Mouse (Mus musculus) limb, embryonic 10.5 days (tissue): Measurements from ENCODE around the gene Pcgf6. TPM values are rescaled to one million over a fixed set of nuclear protein-coding genes. Genes with fewer than 3 reads are reported as not detected.

ENCODE experiments used
- DNase-seq: peaks from one replicate; pipeline ENCODE4 v3.0.0-alpha.2; 2017; ENCODE audit warnings: low spot score
- H3K27ac ChIP-seq: fragments of 300-500 bp; sonication (generic); 2 replicates; pipeline ENCODE4 v1.5.1; 2016; ENCODE audit warnings: mild to moderate bottlenecking
- H3K27me3 ChIP-seq: fragments of 300-500 bp; sonication (generic); 2 replicates; pipeline ENCODE4 v1.6.1; 2016; ENCODE audit warnings: low read depth, mild to moderate bottlenecking; ENCODE audit not compliant: poor library complexity, severe bottlenecking
- H3K36me3 ChIP-seq: fragments of 300-500 bp; sonication (generic); 2 replicates; pipeline ENCODE4 v1.6.1; 2016; ENCODE audit warnings: mild to moderate bottlenecking, moderate library complexity
- H3K4me1 ChIP-seq: fragments of 300-500 bp; sonication (generic); 2 replicates; pipeline ENCODE4 v1.6.1; 2016
- H3K4me3 ChIP-seq: fragments of 300-500 bp; sonication (generic); 2 replicates; pipeline ENCODE4 v1.5.1; 2016; ENCODE audit warnings: mild to moderate bottlenecking, moderate library complexity
- H3K9me3 ChIP-seq: fragments of 300-500 bp; sonication (generic); replicated peaks from 2 replicates; pipeline ENCODE4 v1.6.1; 2016; ENCODE audit warnings: mild to moderate bottlenecking
- WGBS: fragments of 180-500 bp; shearing (Covaris S2); methylation state at CpG from one replicate; pipeline ENCODE4 v1.1.7; 2016; 5-methylcytosine and 5-hydroxymethylcytosine counted together
- polyA plus RNA-seq: library from polyadenylated mRNA; unstranded; fragments of >200 nt; fragmentation: Nextera tagmentation; extraction: Ambion mirVana; gene quantifications from 2 replicates; pipeline ENCODE4 v1.2.1, GENCODE M21; 2016

Gene Pcgf6
- polyA plus RNA-seq, 1 experiment from 2014 or later: 35.3 TPM

DNA sequence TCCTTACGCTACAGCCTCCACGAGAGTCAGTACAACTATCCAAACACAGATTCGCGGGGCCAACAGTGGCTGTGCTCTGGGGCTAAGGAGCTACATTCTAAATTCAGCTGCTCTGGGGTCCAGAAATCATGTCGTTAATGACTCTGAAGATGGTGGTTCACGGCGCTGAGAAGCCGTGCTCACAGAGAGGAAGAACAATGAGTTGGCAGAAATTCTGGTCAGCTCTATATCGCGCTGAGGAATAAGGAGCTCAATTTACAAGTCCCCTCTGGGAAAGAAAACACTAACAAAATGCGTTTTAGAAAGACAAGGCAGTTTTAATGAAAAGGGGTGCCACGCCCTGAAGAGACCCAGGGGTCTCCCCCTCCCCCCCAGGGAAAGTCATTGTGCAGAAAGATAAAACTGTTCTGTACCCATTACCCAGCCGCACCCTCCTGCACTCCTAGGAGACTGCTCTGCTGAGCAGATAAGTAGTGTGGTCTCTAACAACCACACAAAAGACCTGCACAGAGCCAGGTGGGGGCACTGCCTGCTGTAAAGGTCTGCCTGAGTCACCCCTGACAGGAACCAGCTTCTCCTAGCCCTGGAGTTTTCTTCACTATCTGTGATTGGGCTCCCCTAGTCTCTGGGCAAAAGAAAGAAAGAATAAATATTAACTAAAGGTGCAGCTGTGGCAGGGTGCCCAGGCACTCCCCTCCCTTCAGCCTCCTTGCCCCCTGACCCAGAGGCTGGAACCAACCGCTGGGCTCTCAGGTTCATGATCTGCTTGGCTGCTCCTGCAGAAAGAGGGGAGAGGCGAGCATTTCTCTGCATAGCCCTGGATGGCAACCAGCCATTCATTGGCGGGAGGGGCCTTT, 62.2 kb downstream of the Pcgf6 start:
- DNase-seq: no peak
- H3K27ac ChIP-seq: no peak overlapping the region

GRCm38 (mm10) chr19:46987646-46988045, 63.1 kb downstream of the Pcgf6 start:
- no peaks in the 10 kb centered on the region for H3K36me3 ChIP-seq
- no peaks in the 10 kb centered on the region for H3K27me3 ChIP-seq
- no peak for DNase-seq
- H3K27ac ChIP-seq: no peak overlapping the region
- 83% methylated on average over 6 of the region's 6 CpGs for WGBS
- no peak overlapping the region for H3K4me3 ChIP-seq
- no peaks in the 10 kb centered on the region for H3K9me3 ChIP-seq
- peaks cover 26% of the 10 kb centered on the region for H3K4me1 ChIP-seq

More for the DNA sequence above, 62.2 kb downstream of the Pcgf6 start:
- Histone ChIP-seq H3K36me3 (no peaks in the 10 kb centered on the region), H3K9me3 (no peaks in the 10 kb centered on the region), H3K4me3 (no peak overlapping the region), H3K27me3 (no peaks in the 10 kb centered on the region), H3K4me1 (peaks cover 23% of the 10 kb centered on the region)
- WGBS: 77% methylated on average over 16 of the region's 16 CpGs

- Histone ChIP-seq H3K4me3 (no peak overlapping the region), H3K4me1 (peaks cover 24% of the 10 kb centered on the region), H3K36me3 (no peaks in the 10 kb centered on the region)
Measured at GRCm38 (mm10) chr19:46984726-46985622, 65.7 kb downstream of the Pcgf6 start.

GRCm38 (mm10) chr19:46983966-46984380, 66.7 kb downstream of the Pcgf6 start:
- DNase-seq: no peak
- Histone ChIP-seq H3K27ac (no peak overlapping the region), H3K4me3 (no peak overlapping the region), H3K4me1 (peaks cover 16% of the 10 kb centered on the region; the same call in 1 of the 2 replicates), H3K9me3 (no peaks in the 10 kb centered on the region), H3K36me3 (no peaks in the 10 kb centered on the region), H3K27me3 (no peaks in the 10 kb centered on the region)
- WGBS: 73% methylated on average over 11 of the region's 11 CpGs

More at GRCm38 (mm10) chr19:46984726-46985622, 65.7 kb downstream of the Pcgf6 start:
- no peak overlapping the region for H3K27ac ChIP-seq
- no peak for DNase-seq
- WGBS: 88% methylated on average over 13 of the region's 13 CpGs
- H3K27me3 ChIP-seq: no peaks in the 10 kb centered on the region
- no peaks in the 10 kb centered on the region for H3K9me3 ChIP-seq

Other genes starting within 250 kb of the Pcgf6 start
- 0.11 and 0.15 TPM in 2 replicates for gene Ina, start 36.2 kb downstream of the Pcgf6 start, polyA plus RNA-seq
- 75.4 and 89.8 TPM in 2 replicates for gene Nt5c2, start 35.8 kb downstream of the Pcgf6 start, polyA plus RNA-seq
- 8.6 and 8.7 TPM in 2 replicates for gene Taf5, start 16.8 kb upstream of the Pcgf6 start, polyA plus RNA-seq
- 1,161 and 1,186 TPM in 2 replicates for gene Usmg5, start 39.7 kb upstream of the Pcgf6 start, polyA plus RNA-seq
- 13.8 and 14.5 TPM in 2 replicates for gene Pdcd11, start 39.9 kb upstream of the Pcgf6 start, polyA plus RNA-seq
- 2.8 and 3.7 TPM in 2 replicates for gene Calhm2, start 87.4 kb upstream of the Pcgf6 start, polyA plus RNA-seq
- not detected in 2 replicates for gene Calhm1, start 93.3 kb upstream of the Pcgf6 start, polyA plus RNA-seq
- gene Calhm3, start 106.9 kb upstream of the Pcgf6 start, polyA plus RNA-seq: not detected in 2 replicates
- gene Neurl1a, start 127.9 kb upstream of the Pcgf6 start, polyA plus RNA-seq: 5.7 and 7.7 TPM in 2 replicates